Mouse (Mus musculus): ENCODE data around the gene Gm11639.

Gm11639 gene

DNA sequence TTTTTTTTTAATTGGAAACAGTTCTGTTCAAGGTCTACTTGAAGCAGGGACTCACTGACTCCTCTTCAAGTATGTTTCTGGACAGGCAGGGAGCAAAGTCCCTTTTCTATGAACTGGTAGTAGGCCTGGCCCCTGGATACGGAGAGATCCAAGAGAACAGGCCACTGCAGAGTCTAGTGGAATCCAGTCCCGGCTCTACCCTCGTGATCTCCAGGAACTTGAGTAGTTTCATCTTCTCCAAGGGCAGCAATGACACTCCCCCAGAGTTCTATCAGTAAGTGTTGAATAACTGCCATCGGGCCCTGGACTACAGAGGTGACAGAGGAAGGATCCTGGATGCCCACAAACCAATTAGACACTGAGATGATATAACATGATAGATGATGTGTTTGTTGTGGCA, 470.4 kb downstream of the Gm11639 start:
- DNase-seq (ENCODE audit: low spot score), result no peak

GRCm38 (mm10) chr11:105156748-105157267, 471.3 kb downstream of the Gm11639 start:
- DNase-seq (ENCODE audit: low spot score), result no peak

DNA sequence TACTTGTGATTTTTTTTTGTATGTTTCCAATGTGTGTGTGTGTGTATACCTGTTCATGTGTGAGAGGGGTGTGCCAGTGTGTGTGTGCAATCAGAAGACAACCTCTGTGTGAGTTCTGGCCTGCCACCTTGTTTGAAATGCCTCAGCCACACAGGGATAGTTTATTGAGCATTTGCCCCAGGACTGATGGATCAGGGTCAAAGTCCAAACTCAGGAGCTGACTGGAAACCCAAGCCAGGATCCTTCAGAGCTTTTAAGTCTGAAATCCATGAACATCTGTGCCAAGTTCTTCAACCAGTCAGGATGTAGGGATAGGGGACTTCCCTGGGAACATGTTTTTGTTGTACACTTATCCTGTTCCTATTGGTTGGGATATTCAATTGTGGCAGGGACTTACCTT, 472.5 kb downstream of the Gm11639 start:
- no peak for DNase-seq (ENCODE audit: low spot score)

- no peak for DNase-seq (ENCODE audit: low spot score)
These were observed 474.3 kb downstream of the Gm11639 start for GRCm38 (mm10) chr11:105159673-105160360.

- no peak for DNase-seq (ENCODE audit: low spot score)
These were observed 475.9 kb downstream of the Gm11639 start for GRCm38 (mm10) chr11:105161411-105161810.

DNA sequence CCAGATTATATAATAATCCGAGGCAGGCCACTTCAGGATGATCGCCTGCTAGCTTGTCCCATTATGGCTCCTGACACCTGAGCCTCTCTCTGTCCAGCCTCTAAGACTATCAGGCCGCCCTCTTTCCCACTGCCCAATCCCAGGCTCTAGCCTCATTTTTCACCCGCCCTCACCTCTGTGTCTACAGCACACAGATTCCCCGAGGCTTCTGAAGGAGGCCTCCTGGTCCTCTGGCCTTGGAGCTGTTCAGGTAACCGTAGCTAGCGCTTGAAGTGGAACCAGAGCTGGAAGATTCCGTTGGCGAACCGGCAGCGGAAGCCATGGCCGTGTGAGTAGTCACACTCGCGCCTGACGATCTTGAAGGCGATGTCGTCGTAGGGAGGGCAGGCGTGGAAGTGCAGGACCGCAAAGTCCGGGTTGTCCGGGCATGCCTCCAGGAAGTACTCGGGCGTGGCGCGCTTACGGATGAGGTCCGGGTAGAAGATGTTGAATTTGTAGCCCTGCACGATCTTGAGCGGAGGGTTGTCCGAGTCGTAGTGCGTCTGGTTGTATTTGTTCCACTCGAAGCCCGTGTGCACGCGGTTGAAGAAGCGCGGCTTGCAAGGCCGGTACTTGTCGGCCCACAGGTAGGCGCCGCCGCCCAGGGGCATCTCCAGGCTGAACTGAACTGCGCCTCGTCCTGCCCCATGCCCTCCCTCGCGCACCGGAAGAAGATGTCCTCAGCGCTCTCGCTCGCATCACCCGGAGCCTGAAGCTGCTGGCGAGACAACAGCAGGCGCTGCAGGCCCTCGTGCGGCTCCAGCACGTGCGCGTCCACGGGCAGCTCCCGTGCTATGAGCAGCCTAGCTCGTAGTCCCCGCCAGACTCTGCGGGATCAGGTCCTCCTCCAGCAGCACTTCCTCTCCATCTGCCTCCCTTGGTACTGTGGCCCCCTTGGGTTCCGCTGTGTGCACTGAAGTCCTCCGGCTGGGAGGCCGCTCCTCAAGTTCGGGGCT, 479.3 kb downstream of the Gm11639 start:
- DNase-seq (ENCODE audit: low spot score), result no peak

DNA sequence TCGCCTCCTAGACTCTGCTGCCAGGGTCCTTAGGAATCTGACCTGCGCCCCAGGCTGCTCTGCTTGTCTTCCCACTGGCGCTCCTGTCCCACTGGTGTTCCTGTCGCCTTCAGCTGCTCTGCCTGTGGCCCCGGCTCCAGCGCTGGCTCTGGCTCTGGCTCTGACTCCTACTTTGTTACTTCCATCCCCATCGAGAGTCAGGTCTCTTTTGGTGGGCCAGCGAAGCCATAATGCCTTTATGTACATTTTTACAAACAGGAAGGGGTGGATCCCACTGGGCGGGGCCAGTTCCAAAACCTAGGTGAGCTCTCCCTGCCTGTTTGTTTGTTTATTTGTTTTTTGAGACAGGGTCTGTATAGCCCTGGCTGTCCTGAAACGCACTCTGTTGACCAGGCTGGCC, 481.3 kb downstream of the Gm11639 start:
- no peak for DNase-seq (ENCODE audit: low spot score)
